Mouse (Mus musculus): ENCODE measurements at regions not wholly inside any gene's neighbourhood (a gene's known extent, or its start where the extent isn't known, plus 50 kb on each side); places are given as distances from the start of the nearest gene placed in this dataset.

DNA sequence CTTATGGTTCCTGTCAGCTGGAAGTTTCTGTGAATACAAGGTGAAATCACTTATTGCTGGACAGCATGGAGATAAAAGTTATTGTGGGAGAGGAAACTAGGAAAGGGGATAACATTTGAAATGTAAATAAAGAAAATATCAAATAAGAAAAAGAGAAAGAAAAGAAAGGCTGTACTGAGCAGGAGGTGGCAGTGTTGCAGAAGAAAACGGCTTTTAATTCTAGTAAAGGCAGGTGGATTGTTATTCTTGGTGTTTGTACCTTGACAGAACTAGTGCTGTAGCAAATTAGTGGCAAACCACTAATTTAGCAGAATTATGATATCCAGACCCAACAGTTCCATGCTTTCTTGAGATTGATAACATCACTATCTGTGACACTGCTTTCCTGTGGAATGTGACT lies 52.6 kb downstream of the Gm10358 start:
- no peak for DNase-seq (ENCODE audit: low spot score)

DNA sequence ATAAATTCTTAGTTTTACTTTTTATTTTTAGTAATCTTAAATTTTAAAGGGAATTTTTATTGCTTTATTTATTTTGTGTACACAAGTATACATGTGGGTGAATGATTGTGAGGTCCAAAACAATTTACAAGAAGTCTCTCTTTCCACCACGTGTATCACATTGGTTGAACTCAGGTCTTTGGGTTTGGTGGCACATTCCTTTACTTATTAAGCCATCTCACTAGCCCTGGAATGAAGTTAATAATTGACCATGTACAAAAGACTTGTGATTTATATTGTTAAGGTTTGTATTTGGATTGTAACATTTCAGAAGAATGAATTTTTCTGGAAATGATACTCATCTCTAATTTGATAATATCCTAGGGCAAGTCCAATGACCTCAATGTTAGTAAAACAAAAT lies 56.2 kb downstream of the Gm10358 start:
- DNase-seq (ENCODE audit: low spot score) = no peak

DNA sequence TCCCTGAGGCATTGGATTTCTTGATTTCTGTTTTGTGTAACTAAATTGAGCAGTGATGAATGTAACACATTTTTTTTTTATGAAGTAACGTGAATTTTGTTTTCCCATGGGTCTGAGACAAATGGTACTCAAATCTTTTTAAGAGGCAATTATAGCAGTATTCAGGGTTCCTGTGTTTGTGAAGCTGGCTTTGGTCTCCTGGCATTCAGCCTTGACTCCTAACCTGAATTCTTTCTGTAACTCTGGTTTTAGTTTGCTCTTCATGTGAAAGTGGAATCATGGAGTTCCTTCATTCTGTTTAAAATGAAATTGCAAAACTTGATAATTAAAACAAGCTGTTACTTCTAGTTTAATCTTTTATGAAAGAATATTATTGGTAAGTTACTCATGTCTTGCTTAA lies 58.3 kb downstream of the Gm10358 start:
- DNase-seq (ENCODE audit: low spot score) = no peak

DNA sequence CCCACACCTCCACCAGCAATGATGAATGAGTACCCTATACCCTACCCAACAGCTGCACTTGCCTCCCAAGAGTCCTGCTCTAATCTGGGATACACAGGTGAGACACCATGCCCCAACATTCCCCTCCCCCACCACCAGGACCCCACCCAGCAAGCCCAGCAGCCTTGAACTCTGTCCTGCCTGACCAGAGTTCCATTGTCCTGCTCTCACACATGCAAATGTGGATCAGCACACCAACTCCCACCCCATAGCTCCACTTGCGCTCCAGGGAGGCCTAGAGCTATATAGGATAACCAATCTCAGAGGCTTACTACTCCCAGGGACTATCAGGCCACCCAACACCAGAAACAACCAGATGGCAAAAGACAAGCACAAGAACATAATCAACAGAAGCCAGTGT lies 85.8 kb downstream of the Gm10358 start:
- no peak for DNase-seq (ENCODE audit: low spot score)

DNA sequence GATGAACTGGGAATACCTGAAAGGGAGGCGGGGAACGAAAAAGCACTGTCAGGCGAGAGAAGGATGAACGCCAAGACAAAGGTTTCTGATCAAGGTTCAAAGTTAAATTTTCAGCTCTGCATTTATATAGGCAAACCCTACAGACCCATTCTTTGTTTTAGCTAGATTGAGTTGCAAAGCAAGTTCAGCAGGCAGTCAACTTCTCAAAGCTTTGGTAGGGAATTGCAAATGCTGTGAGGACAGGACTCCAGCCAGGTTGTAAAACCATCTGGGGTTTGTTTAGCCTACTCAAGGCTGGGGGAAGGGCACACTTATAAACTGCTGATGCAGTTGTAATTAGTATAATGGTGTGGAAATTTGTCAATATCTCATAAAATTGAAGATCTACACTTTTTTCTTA lies 87.9 kb downstream of the Gm10358 start:
- DNase-seq (ENCODE audit: low spot score) = no peak

DNA sequence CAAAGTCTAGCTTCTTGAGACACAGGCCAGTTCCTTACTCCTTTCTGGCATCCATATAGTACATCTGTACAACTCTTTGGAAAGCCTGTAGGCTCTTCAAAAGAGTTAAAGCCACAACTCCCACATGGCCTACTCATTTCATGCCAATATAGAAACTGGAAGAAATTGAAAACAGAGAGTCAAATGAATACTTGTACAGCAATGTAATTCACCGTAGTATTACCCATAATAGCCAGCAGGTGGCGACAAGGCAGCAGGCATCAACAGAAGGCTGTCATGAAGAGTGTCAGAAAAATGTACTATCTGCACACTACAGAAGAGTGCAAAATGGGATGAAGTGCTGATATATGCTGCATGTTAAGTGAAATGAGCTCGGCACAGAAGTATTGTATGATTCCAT lies 90.5 kb downstream of the Gm10358 start:
- DNase-seq (ENCODE audit: low spot score) = peak; percentile 76

DNA sequence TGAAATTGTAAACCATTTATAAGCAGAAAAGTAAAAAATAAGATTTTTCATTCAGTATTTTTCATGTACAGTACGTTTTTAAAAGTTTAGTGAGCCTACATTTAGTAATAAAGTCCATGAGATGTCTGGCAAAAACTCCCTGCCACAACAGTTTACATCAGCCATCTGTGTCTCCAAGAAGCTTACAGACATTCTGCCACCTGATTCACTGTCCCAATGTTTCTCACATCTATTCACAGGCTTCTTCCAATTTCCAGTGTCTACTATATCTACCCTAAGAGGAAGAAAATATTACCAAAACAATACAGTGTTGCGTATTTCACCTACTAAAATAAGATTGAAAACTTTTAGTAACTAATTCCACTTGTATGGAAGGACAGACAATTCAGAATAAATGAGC lies 95.7 kb downstream of the Rasd2 start:
- no peak for DNase-seq (ENCODE audit: low spot score)

DNA sequence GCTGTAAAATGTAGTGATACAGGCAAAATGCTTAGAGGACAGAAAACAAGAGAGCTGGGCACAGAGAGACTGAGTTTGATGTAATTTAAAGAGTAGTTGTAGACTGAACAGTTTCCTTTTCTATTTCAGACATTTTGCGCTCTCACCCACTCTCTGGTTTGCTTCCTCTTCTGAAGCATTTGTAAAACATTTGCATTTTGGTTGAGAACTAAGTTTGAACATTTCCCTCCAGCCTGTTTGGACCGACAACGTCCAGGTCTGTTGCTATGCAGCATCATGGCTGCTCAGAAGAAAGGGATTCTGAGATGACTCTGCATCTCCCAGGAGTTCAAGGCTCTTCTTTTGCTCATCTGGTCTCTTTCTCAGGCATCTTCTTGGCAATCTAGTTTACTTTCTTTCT lies 78.2 kb downstream of the Rasd2 start:
- DNase-seq (ENCODE audit: low spot score) = no peak

DNA sequence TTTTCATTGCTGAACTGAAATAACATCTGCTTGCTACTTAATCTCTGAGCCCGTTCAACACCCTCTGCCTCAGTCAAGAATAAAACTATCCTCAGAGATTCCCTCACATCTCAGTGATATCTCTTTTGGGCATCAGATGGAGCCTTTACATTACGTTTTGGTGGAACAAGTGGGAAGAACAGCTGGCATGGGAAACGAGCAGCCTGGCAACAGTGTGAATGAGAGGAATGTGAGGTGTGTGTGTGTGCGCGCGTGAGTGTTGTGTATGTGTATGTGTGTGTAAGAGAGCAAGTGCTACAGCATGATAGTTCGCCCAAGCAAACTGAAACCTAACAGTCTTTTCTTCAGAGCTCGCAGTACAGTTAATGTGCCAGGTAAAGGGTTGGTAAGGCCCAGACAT lies 76.2 kb downstream of the Rasd2 start:
- no peak for DNase-seq (ENCODE audit: low spot score)
